Mouse (Mus musculus): ENCODE results near the gene Lrrc37a. TPM values are rescaled to one million over a fixed set of nuclear protein-coding genes. Genes with fewer than 3 reads are reported as not detected.
A peak's percentile ranks its signal among the peaks of the same experiment; 100 is the strongest.
"Not testable (repeated sequence)": the region's sequence is repeated elsewhere in the genome, so short reads cannot be mapped to it uniquely, and the experiment has no call there.

Gene Lrrc37a
- polyA plus RNA-seq, 1 experiment: not detected

GRCm38 (mm10) chr11:103413516-103413915 lies 90.9 kb downstream of the Lrrc37a start:
- no peak for TF ChIP-seq POLR2A (IDR thresholded peaks at IDR 0.05; ENCODE audit: extremely low read depth, insufficient read depth, low read length)
- TF ChIP-seq CTCF (IDR thresholded peaks at IDR 0.05; ENCODE audit: extremely low read depth, insufficient read depth, low read length): no peak
- Histone ChIP-seq H3K4me1 (ENCODE audit: control insufficient read depth, insufficient read depth, low read length) (peaks cover 5% of the 10 kb centered on the region; the same call in 1 of the 2 replicates), H3K27ac (ENCODE audit: insufficient read depth, low read length) (no peak overlapping the region), H3K4me3 (ENCODE audit: insufficient read depth, low read length) (no peak overlapping the region; the same call in 1 of the 2 replicates)

GRCm38 (mm10) chr11:103412950-103413423 lies 91.4 kb downstream of the Lrrc37a start:
- no peak for TF ChIP-seq POLR2A (IDR thresholded peaks at IDR 0.05; ENCODE audit: extremely low read depth, insufficient read depth, low read length)
- Histone ChIP-seq H3K4me1 (ENCODE audit: control insufficient read depth, insufficient read depth, low read length) (peaks cover 5% of the 10 kb centered on the region; the same call in 1 of the 2 replicates), H3K27ac (ENCODE audit: insufficient read depth, low read length) (peak overlapping the region; percentile 5; the same call in 1 of the 2 replicates), H3K4me3 (ENCODE audit: insufficient read depth, low read length) (peak overlapping the region; percentile 77)

- Histone ChIP-seq H3K27ac (ENCODE audit: insufficient read depth, low read length) (peak within 1 kb of the TSS; percentile 43), H3K4me3 (ENCODE audit: insufficient read depth, low read length) (peak within 1 kb of the TSS; percentile 77), H3K4me1 (ENCODE audit: control insufficient read depth, insufficient read depth, low read length) (peaks cover 5% of the 10 kb centered on the region; the same call in 1 of the 2 replicates)
- TF ChIP-seq CTCF (IDR thresholded peaks at IDR 0.05; ENCODE audit: extremely low read depth, insufficient read depth, low read length) (no peak), POLR2A (IDR thresholded peaks at IDR 0.05; ENCODE audit: extremely low read depth, insufficient read depth, low read length) (peak; percentile 82)
Measured at GRCm38 (mm10) chr11:103411981-103412949, 92.1 kb downstream of the Lrrc37a start, which contains the start of gene Plekhm1. Plekhm1 (minus strand) TSS chr11:103412687.

- Histone ChIP-seq H3K4me3 (ENCODE audit: insufficient read depth, low read length) (no peak overlapping the region), H3K27ac (ENCODE audit: insufficient read depth, low read length) (no peak overlapping the region), H3K4me1 (ENCODE audit: control insufficient read depth, insufficient read depth, low read length) (peaks cover 5% of the 10 kb centered on the region; the same call in 1 of the 2 replicates)
- TF ChIP-seq POLR2A (IDR thresholded peaks at IDR 0.05; ENCODE audit: extremely low read depth, insufficient read depth, low read length) (no peak), CTCF (IDR thresholded peaks at IDR 0.05; ENCODE audit: extremely low read depth, insufficient read depth, low read length) (no peak)
Measured at GRCm38 (mm10) chr11:103411301-103411700, 93.1 kb downstream of the Lrrc37a start.

- peaks cover 5% of the 10 kb centered on the region; the same call in 1 of the 2 replicates for H3K4me1 ChIP-seq (ENCODE audit: control insufficient read depth, insufficient read depth, low read length)
- H3K4me3 ChIP-seq (ENCODE audit: insufficient read depth, low read length): no peak overlapping the region
- no peak overlapping the region for H3K27ac ChIP-seq (ENCODE audit: insufficient read depth, low read length)
- TF ChIP-seq POLR2A (IDR thresholded peaks at IDR 0.05; ENCODE audit: extremely low read depth, insufficient read depth, low read length) (no peak), CTCF (IDR thresholded peaks at IDR 0.05; ENCODE audit: extremely low read depth, insufficient read depth, low read length) (no peak)
Measured at GRCm38 (mm10) chr11:103408880-103409279, 95.5 kb downstream of the Lrrc37a start.

GRCm38 (mm10) chr11:103407136-103407535 lies 97.3 kb downstream of the Lrrc37a start:
- not testable (repeated sequence) for H3K4me3 ChIP-seq (ENCODE audit: insufficient read depth, low read length); H3K4me1 ChIP-seq (ENCODE audit: control insufficient read depth, insufficient read depth, low read length)

GRCm38 (mm10) chr11:103406551-103406950 lies 97.8 kb downstream of the Lrrc37a start:
- peaks cover 8% of the 10 kb centered on the region for H3K4me1 ChIP-seq (ENCODE audit: control insufficient read depth, insufficient read depth, low read length)
- no peak for TF ChIP-seq CTCF (IDR thresholded peaks at IDR 0.05; ENCODE audit: extremely low read depth, insufficient read depth, low read length)
- TF ChIP-seq POLR2A (IDR thresholded peaks at IDR 0.05; ENCODE audit: extremely low read depth, insufficient read depth, low read length): no peak
- H3K4me3 ChIP-seq (ENCODE audit: insufficient read depth, low read length): no peak overlapping the region
- no peak overlapping the region for H3K27ac ChIP-seq (ENCODE audit: insufficient read depth, low read length)

More at GRCm38 (mm10) chr11:103407136-103407535, 97.3 kb downstream of the Lrrc37a start:
- H3K27ac ChIP-seq (ENCODE audit: insufficient read depth, low read length): not testable (repeated sequence)

GRCm38 (mm10) chr11:103405814-103406213 lies 98.6 kb downstream of the Lrrc37a start:
- no peak for TF ChIP-seq CTCF (IDR thresholded peaks at IDR 0.05; ENCODE audit: extremely low read depth, insufficient read depth, low read length)
- TF ChIP-seq POLR2A (IDR thresholded peaks at IDR 0.05; ENCODE audit: extremely low read depth, insufficient read depth, low read length): no peak
- H3K4me3 ChIP-seq (ENCODE audit: insufficient read depth, low read length): no peak overlapping the region
- H3K4me1 ChIP-seq (ENCODE audit: control insufficient read depth, insufficient read depth, low read length): peaks cover 4% of the 10 kb centered on the region
- H3K27ac ChIP-seq (ENCODE audit: insufficient read depth, low read length): no peak overlapping the region

GRCm38 (mm10) chr11:103404618-103405017 lies 99.8 kb downstream of the Lrrc37a start:
- Histone ChIP-seq H3K4me3 (ENCODE audit: insufficient read depth, low read length) (no peak overlapping the region), H3K4me1 (ENCODE audit: control insufficient read depth, insufficient read depth, low read length) (peaks cover 3% of the 10 kb centered on the region), H3K27ac (ENCODE audit: insufficient read depth, low read length) (no peak overlapping the region)
- no peak for TF ChIP-seq POLR2A (IDR thresholded peaks at IDR 0.05; ENCODE audit: extremely low read depth, insufficient read depth, low read length)
- TF ChIP-seq CTCF (IDR thresholded peaks at IDR 0.05; ENCODE audit: extremely low read depth, insufficient read depth, low read length): no peak

- no peak for TF ChIP-seq POLR2A (IDR thresholded peaks at IDR 0.05; ENCODE audit: extremely low read depth, insufficient read depth, low read length)
- H3K27ac ChIP-seq (ENCODE audit: insufficient read depth, low read length): no peak overlapping the region
- H3K4me3 ChIP-seq (ENCODE audit: insufficient read depth, low read length): no peak overlapping the region
- H3K4me1 ChIP-seq (ENCODE audit: control insufficient read depth, insufficient read depth, low read length): peaks cover 3% of the 10 kb centered on the region
Measured at GRCm38 (mm10) chr11:103403776-103404175, 100.6 kb downstream of the Lrrc37a start.

All from cortical plate, adult 2 months (tissue).